Mouse (Mus musculus) lung, postnatal 0 days (tissue): Measurements from ENCODE around the gene Prss34. TPM values are rescaled to one million over a fixed set of nuclear protein-coding genes. Genes with fewer than 3 reads are reported as not detected.

Experiments used
- ATAC-seq: fragments of 200-750 bp; cut with Nextera tagmentation; 2 replicates; pipeline ENCODE4 v1.8.0; 2017; ENCODE audit warnings: moderate library complexity
- DNase-seq: peaks from one replicate; pipeline ENCODE4 v3.0.0-alpha.2; 2016; ENCODE audit warnings: low spot score
- H3K27ac ChIP-seq: fragments of 300-500 bp; sonication (generic); 2 replicates; pipeline ENCODE4 v1.5.1; 2014; ENCODE audit warnings: antibody characterized with exemption, mild to moderate bottlenecking, low read length, mixed read lengths
- H3K27me3 ChIP-seq: fragments of 300-500 bp; sonication (generic); replicated peaks from 2 replicates; pipeline ENCODE4 v1.6.1; 2014; ENCODE audit warnings: low read length, mixed read lengths; ENCODE audit not compliant: insufficient read depth
- H3K36me3 ChIP-seq: fragments of 300-500 bp; sonication (generic); 2 replicates; pipeline ENCODE4 v1.6.1; 2014; ENCODE audit warnings: low read length, mixed read lengths; ENCODE audit not compliant: insufficient read depth
- H3K4me1 ChIP-seq: fragments of 300-500 bp; sonication (generic); 2 replicates; pipeline ENCODE4 v1.6.1; 2014; ENCODE audit warnings: antibody characterized with exemption, low read depth, low read length, mixed read lengths; ENCODE audit not compliant: insufficient read depth
- H3K4me2 ChIP-seq: fragments of 300-500 bp; sonication (generic); replicated peaks from 2 replicates; pipeline ENCODE4 v1.6.1; 2014; ENCODE audit warnings: low read depth, mild to moderate bottlenecking, low read length, moderate library complexity, mixed read lengths
- H3K4me3 ChIP-seq: fragments of 300-500 bp; sonication (generic); 2 replicates; pipeline ENCODE4 v1.5.1; 2014; ENCODE audit warnings: low read depth, low read length
- H3K9ac ChIP-seq: fragments of 300-500 bp; sonication (generic); replicated peaks from 2 replicates; pipeline ENCODE4 v1.6.1; 2014; ENCODE audit warnings: low read depth, mild to moderate bottlenecking
- H3K9me3 ChIP-seq: fragments of 300-500 bp; sonication (generic); 2 replicates; pipeline ENCODE4 v1.6.1; 2016; ENCODE audit warnings: low read length, mixed read lengths
- CTCF ChIP-seq: IDR thresholded peaks from 2 replicates; pipeline ENCODE4 v1.5.1; 2016; ENCODE audit warnings: antibody characterized with exemption, mild to moderate bottlenecking
- EP300 ChIP-seq: IDR thresholded peaks from 2 replicates; pipeline ENCODE4 v1.6.1; 2016; ENCODE audit warnings: antibody characterized with exemption, mild to moderate bottlenecking, control low read depth
- WGBS: fragments of 180-500 bp; shearing (Covaris S2); extraction: QIAGEN DNeasy Blood & Tissue Kit; methylation state at CpG from one replicate; pipeline ENCODE4 v1.1.7; 2014; 5-methylcytosine and 5-hydroxymethylcytosine counted together
- polyA plus RNA-seq: library from polyadenylated mRNA; unstranded; fragments of >200 nt; fragmentation: Nextera tagmentation; extraction: Ambion mirVana; gene quantifications from 2 replicates; pipeline ENCODE4 v1.2.1, GENCODE M21; 2015

Prss34 gene
- polyA plus RNA-seq, 1 experiment from 2014 or later = 3.5 TPM

GRCm38 (mm10) chr17:25332321-25332720 is 34.1 kb downstream of the Prss34 start:
- Histone ChIP-seq H3K9ac (no peak overlapping the region), H3K4me1 (no peaks in the 10 kb centered on the region), H3K9me3 (no peaks in the 10 kb centered on the region), H3K4me3 (no peak overlapping the region), H3K36me3 (no peaks in the 10 kb centered on the region), H3K27me3 (no peaks in the 10 kb centered on the region), H3K27ac (no peak overlapping the region), H3K4me2 (no peak overlapping the region)
- TF ChIP-seq CTCF = no peak
- no peak for TF ChIP-seq EP300
- ATAC-seq = no peak
- WGBS = 54% methylated on average over 9 of the region's 9 CpGs
- DNase-seq = no peak

- WGBS = 1% methylated on average over 8 of the region's 8 CpGs
Measured at GRCm38 (mm10) chr17:25333943-25334342, 35.7 kb downstream of the Prss34 start.

GRCm38 (mm10) chr17:25338218-25338617 is 40.0 kb downstream of the Prss34 start:
- H3K4me1 ChIP-seq = no peaks in the 10 kb centered on the region
- no peak overlapping the region for H3K4me2 ChIP-seq
- no peak overlapping the region for H3K4me3 ChIP-seq
- H3K9ac ChIP-seq = no peak overlapping the region
- ATAC-seq (no peak), DNase-seq (no peak)
- WGBS = 79% methylated on average over 4 of the region's 4 CpGs
- no peaks in the 10 kb centered on the region for H3K9me3 ChIP-seq
- no peaks in the 10 kb centered on the region for H3K36me3 ChIP-seq
- H3K27ac ChIP-seq = no peak overlapping the region
- TF ChIP-seq CTCF (no peak), EP300 (no peak)
- H3K27me3 ChIP-seq = no peaks in the 10 kb centered on the region

More at GRCm38 (mm10) chr17:25333943-25334342, 35.7 kb downstream of the Prss34 start:
- peak; percentile 71 for DNase-seq
- no peaks in the 10 kb centered on the region for H3K27me3 ChIP-seq
- no peak for ATAC-seq
- no peaks in the 10 kb centered on the region for H3K4me1 ChIP-seq
- H3K9ac ChIP-seq = no peak overlapping the region
- H3K4me2 ChIP-seq = no peak overlapping the region
- no peaks in the 10 kb centered on the region for H3K36me3 ChIP-seq
- no peak overlapping the region for H3K27ac ChIP-seq
- no peak overlapping the region for H3K4me3 ChIP-seq
- peak; percentile 92 for TF ChIP-seq CTCF
- no peak for TF ChIP-seq EP300
- no peaks in the 10 kb centered on the region for H3K9me3 ChIP-seq

- Histone ChIP-seq H3K9ac (no peak overlapping the region), H3K27ac (no peak overlapping the region), H3K36me3 (no peaks in the 10 kb centered on the region), H3K4me3 (no peak overlapping the region), H3K4me2 (no peak overlapping the region), H3K4me1 (no peaks in the 10 kb centered on the region), H3K9me3 (no peaks in the 10 kb centered on the region), H3K27me3 (no peaks in the 10 kb centered on the region)
- TF ChIP-seq CTCF (no peak), EP300 (no peak)
- no peak for DNase-seq
- no peak for ATAC-seq
- 83% methylated on average over 6 of the region's 6 CpGs for WGBS
Measured at GRCm38 (mm10) chr17:25340003-25340402, 41.8 kb downstream of the Prss34 start.

- TF ChIP-seq EP300 (no peak), CTCF (no peak)
- Histone ChIP-seq H3K4me1 (no peaks in the 10 kb centered on the region), H3K4me3 (no peak overlapping the region), H3K36me3 (no peaks in the 10 kb centered on the region), H3K9me3 (no peaks in the 10 kb centered on the region), H3K27me3 (no peaks in the 10 kb centered on the region), H3K27ac (no peak overlapping the region), H3K4me2 (no peak overlapping the region), H3K9ac (no peak overlapping the region)
- DNase-seq = no peak
- WGBS = 51% methylated on average over 3 of the region's 3 CpGs
- ATAC-seq = no peak
Measured at GRCm38 (mm10) chr17:25341490-25341889, 43.3 kb downstream of the Prss34 start.

GRCm38 (mm10) chr17:25345462-25345861 is 47.3 kb downstream of the Prss34 start, which contains the start of gene Tpsab1:
Gene Tpsab1, minus strand, starts transcription at chr17:25345562.
- WGBS = 87% methylated on average over 4 of the region's 4 CpGs
- Histone ChIP-seq H3K9me3 (no peaks in the 10 kb centered on the region), H3K36me3 (no peaks in the 10 kb centered on the region), H3K4me1 (no peaks in the 10 kb centered on the region), H3K9ac (no peak within 1 kb of the TSS), H3K27me3 (no peaks in the 10 kb centered on the region), H3K4me3 (no peak within 1 kb of the TSS), H3K27ac (no peak within 1 kb of the TSS), H3K4me2 (no peak within 1 kb of the TSS)
- ATAC-seq (no peak), DNase-seq (no peak)
- TF ChIP-seq EP300 (no peak), CTCF (no peak)

Other genes starting within 250 kb of the Prss34 start
- gene Tmem204, start 214.8 kb upstream of the Prss34 start, polyA plus RNA-seq = 186 and 218 TPM in 2 replicates
- 13.7 and 13.9 TPM in 2 replicates for gene Telo2, start 182.4 kb upstream of the Prss34 start, polyA plus RNA-seq
- 0.25 and 0.32 TPM in 2 replicates for gene Ptx4, start 177.6 kb upstream of the Prss34 start, polyA plus RNA-seq
- gene Clcn7, start 165.0 kb upstream of the Prss34 start, polyA plus RNA-seq = 18.0 and 19.2 TPM in 2 replicates
- 0.51 and 0.77 TPM in 2 replicates for gene Ccdc154, start 135.9 kb upstream of the Prss34 start, polyA plus RNA-seq
- 5.9 and 6.4 TPM in 2 replicates for gene Gm38655, start 122.9 kb upstream of the Prss34 start, polyA plus RNA-seq
- 18.5 and 19.5 TPM in 2 replicates for gene BC003965, start 113.8 kb upstream of the Prss34 start, polyA plus RNA-seq
- gene Unkl, start 110.0 kb upstream of the Prss34 start, polyA plus RNA-seq = 7.0 and 7.8 TPM in 2 replicates
- gene Gnptg, start 58.3 kb upstream of the Prss34 start, polyA plus RNA-seq = 68.3 and 74.5 TPM in 2 replicates
- gene Tsr3, start 58.2 kb upstream of the Prss34 start, polyA plus RNA-seq = 33.0 and 37.2 TPM in 2 replicates
- gene Baiap3, start 42.0 kb upstream of the Prss34 start, polyA plus RNA-seq = 2.6 and 2.8 TPM in 2 replicates
- 456 and 477 TPM in 2 replicates for gene Ube2i, start 23.8 kb upstream of the Prss34 start, polyA plus RNA-seq
- not detected in 2 replicates for gene Prss28, start 10.3 kb downstream of the Prss34 start, polyA plus RNA-seq
- not detected in 2 replicates for gene Prss29, start 20.3 kb downstream of the Prss34 start, polyA plus RNA-seq
- 0.57 and 0.61 TPM in 2 replicates for gene Tpsab1, start 47.2 kb downstream of the Prss34 start, polyA plus RNA-seq
- gene Tpsb2, start 67.9 kb downstream of the Prss34 start, polyA plus RNA-seq = 11.4 and 15.3 TPM in 2 replicates
- gene Tpsg1, start 70.9 kb downstream of the Prss34 start, polyA plus RNA-seq = 0.17 and 0.18 TPM in 2 replicates
- gene Cacna1h, start 135.4 kb downstream of the Prss34 start, polyA plus RNA-seq = 0.42 and 0.55 TPM in 2 replicates
- gene Tekt4, start 156.2 kb downstream of the Prss34 start, polyA plus RNA-seq = 10.3 and 11.7 TPM in 2 replicates
- gene Sstr5, start 198.9 kb downstream of the Prss34 start, polyA plus RNA-seq = 0.05 TPM in 1 of 2 replicates, not detected in the other